Mouse (Mus musculus): ENCODE measurements at regions not wholly inside any gene's neighbourhood (a gene's known extent, or its start where the extent isn't known, plus 50 kb on each side); places are given as distances from the start of the nearest gene placed in this dataset.

GRCm38 (mm10) chr10:83945503-83945902, 222.8 kb downstream of the 1500009L16Rik start:
- TF ChIP-seq POLR2A (IDR thresholded peaks at IDR 0.05; ENCODE audit: control insufficient read depth, extremely low read depth, insufficient read depth, low read length, poor library complexity) (no peak), CTCF (IDR thresholded peaks at IDR 0.05; ENCODE audit: borderline replicate concordance, control insufficient read depth, extremely low read depth, insufficient read depth, low read length, poor library complexity) (no peak)

Data from thymus, adult 2 months (tissue).